ENCODE assay signal across 10 mouse cellular contexts in the genomic region with DNA sequence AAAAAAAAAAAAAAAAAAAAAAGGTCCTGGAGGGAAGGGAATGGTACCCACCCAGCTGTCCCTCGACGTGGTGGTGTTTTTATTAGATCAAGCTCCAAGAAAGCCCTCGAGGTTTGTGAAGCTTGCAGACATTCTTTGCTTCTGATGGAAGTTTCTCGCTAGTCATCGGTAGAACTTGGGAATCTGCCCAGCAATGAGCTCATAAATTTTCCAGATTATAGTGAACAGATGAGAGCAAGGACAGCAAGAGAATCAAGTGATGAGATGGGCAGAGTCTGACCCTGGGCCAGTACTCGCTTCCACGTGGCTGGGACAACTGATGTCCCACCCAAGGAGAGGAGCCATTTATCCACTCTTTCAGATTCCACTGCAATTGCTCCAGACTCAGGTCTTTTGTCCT.
DNase-seq lines count a peak whose midpoint lies in the region; ATAC-seq and TF ChIP-seq lines count a peak whose summit lies in the region.
"Had no signal": no experiment of that assay in that cellular context is flagged by ENCODE, and none has a peak within 500 bp of the region (broad histone marks: within the 10 kb centered on the region; RNA-seq: fewer than 3 reads in every experiment).

No protein-coding gene starts in this region.

- no peak overlapping the region for H3K27ac ChIP-seq in left cerebral cortex, adult 2 months
- H3K27ac ChIP-seq in liver, embryonic 12.5 days: no peak overlapping the region
- H3K27ac ChIP-seq: liver, embryonic 15.5 days had no signal

- no peak overlapping the region for H3K9ac ChIP-seq in liver, embryonic 12.5 days
- H3K9ac ChIP-seq: liver, embryonic 15.5 days had no signal

- DNase-seq in left cerebral cortex, adult 18-20 months (ENCODE audit: low spot score in 2 of 2): peak; percentile 7 to 13
- no peak for DNase-seq in left cerebral cortex, adult 2 months (ENCODE audit: extremely low spot score in 1 of 2, low spot score in 2 of 2)
- DNase-seq in Muller cell, postnatal 12 days (ENCODE audit: inconsistent ontology term): peak; percentile 88
- peak; percentile 73 for DNase-seq in Patski (ENCODE audit: low read depth, low spot score)
- peak; percentile 59 for DNase-seq in heart, adult 8-10 months (ENCODE audit: low spot score)

- intact Hi-C loops in left cerebral cortex, adult 2 months (cut with DNase I): no loop called here

- no peak overlapping the region for H3K4me3 ChIP-seq in left cerebral cortex, adult 2 months
- H3K4me3 ChIP-seq in liver, embryonic 12.5 days: no peak overlapping the region
- H3K4me3 ChIP-seq: liver, embryonic 15.5 days; myocyte had no signal

- H3K36me3 ChIP-seq in liver, embryonic 12.5 days: no peaks in the 10 kb centered on the region
- H3K36me3 ChIP-seq: liver, embryonic 15.5 days had no signal

- no peaks in the 10 kb centered on the region for H3K4me1 ChIP-seq in liver, embryonic 12.5 days
- H3K4me1 ChIP-seq: liver, embryonic 15.5 days had no signal

- no peaks in the 10 kb centered on the region for H3K9me3 ChIP-seq in liver, embryonic 12.5 days (replicated peaks)
- H3K9me3 ChIP-seq: liver, embryonic 15.5 days had no signal

- POLR2A ChIA-PET in Patski (lab: Charles Lee): interaction anchor here (0.6 kb wide), 1 partner anchor 116 kb away, joined by 4 read pairs; no protein-coding TSS in a partner anchor

- no peak for TF ChIP-seq CTCF in left cerebral cortex, adult 2 months (IDR thresholded peaks at IDR 0.05)
- TF ChIP-seq CTCF in Patski (IDR thresholded peaks at IDR 0.05): no peak

- in situ Hi-C loops in Patski (cut with MboI; ENCODE audit: low pct_unique_long_range_greater_than_20kb): no loop called here

- CTCF ChIA-PET in Patski (lab: Charles Lee): no interaction called here

- no peak overlapping the region for H3K4me2 ChIP-seq in liver, embryonic 12.5 days
- H3K4me2 ChIP-seq: liver, embryonic 15.5 days had no signal

- no peaks in the 10 kb centered on the region for H3K27me3 ChIP-seq in Patski
- H3K27me3 ChIP-seq in liver, embryonic 12.5 days (replicated peaks): no peaks in the 10 kb centered on the region
- H3K27me3 ChIP-seq: liver, embryonic 15.5 days had no signal

- peak; percentile 80 for ATAC-seq in Patski
- no peak for ATAC-seq in liver, embryonic 12.5 days
- ATAC-seq in megakaryocyte-erythroid progenitor cell, adult 5-6 weeks (replicated peaks; ENCODE audit: low FRiP score, low TSS enrichment, poor library complexity, severe bottlenecking): no peak
- ATAC-seq: intestine, embryonic 16.5 days had no signal

- 63% methylated on average over 7 of the region's 7 CpGs for WGBS in liver, embryonic 12.5 days (ENCODE audit: insufficient replicate concordance)

Comparison
In these comparisons a context has a peak if more than half of its experiments do, and no peak if none do; other contexts are left out.
1. DNase-seq: peak in left cerebral cortex, adult 18-20 months (2 of 2), Muller cell, postnatal 12 days (single experiment), Patski (single experiment) and heart, adult 8-10 months (single experiment); none in left cerebral cortex, adult 2 months (0 of 2).